Mouse (Mus musculus) forebrain, postnatal 0 days (tissue): ENCODE results near the gene Chrm4. TPM values are rescaled to one million over a fixed set of nuclear protein-coding genes. Genes with fewer than 3 reads are reported as not detected.

Experiments used
- ATAC-seq: fragments of 200-750 bp; cut with Nextera tagmentation; 2 replicates; pipeline ENCODE4 v1.8.0; 2017; ENCODE audit warnings: mild to moderate bottlenecking, moderate library complexity
- DNase-seq: peaks from one replicate; pipeline ENCODE4 v3.0.0-alpha.2; 2015
- H3K27ac ChIP-seq: fragments of 300-500 bp; sonication (generic); 2 replicates; pipeline ENCODE4 v1.5.1; 2014; ENCODE audit warnings: low read depth, mild to moderate bottlenecking, antibody characterized with exemption, low read length, moderate library complexity, mixed read lengths
- H3K27me3 ChIP-seq: fragments of 300-500 bp; sonication (generic); 2 replicates; pipeline ENCODE4 v1.6.1; 2014; ENCODE audit warnings: mild to moderate bottlenecking, low read length, mixed read lengths; ENCODE audit not compliant: insufficient read depth
- H3K36me3 ChIP-seq: fragments of 300-500 bp; sonication (generic); 2 replicates; pipeline ENCODE4 v1.6.1; 2014; ENCODE audit warnings: mild to moderate bottlenecking, moderate library complexity; ENCODE audit not compliant: insufficient read depth
- H3K4me1 ChIP-seq: fragments of 300-500 bp; sonication (generic); 2 replicates; pipeline ENCODE4 v1.6.1; 2014; ENCODE audit warnings: antibody characterized with exemption; ENCODE audit not compliant: insufficient read depth
- H3K4me2 ChIP-seq: fragments of 300-500 bp; sonication (generic); 2 replicates; pipeline ENCODE4 v1.6.1; 2014; ENCODE audit warnings: low read depth, mild to moderate bottlenecking, moderate library complexity
- H3K4me3 ChIP-seq: fragments of 300-500 bp; sonication (generic); 2 replicates; pipeline ENCODE4 v1.5.1; 2014; ENCODE audit warnings: low read depth, low read length, mixed read lengths
- H3K9ac ChIP-seq: fragments of 300-500 bp; sonication (generic); 2 replicates; pipeline ENCODE4 v1.6.1; 2014; ENCODE audit warnings: mild to moderate bottlenecking
- H3K9me3 ChIP-seq: fragments of 300-500 bp; sonication (generic); 2 replicates; pipeline ENCODE4 v1.6.1; 2016; ENCODE audit warnings: low read length
- CTCF ChIP-seq: sonication (generic); IDR thresholded peaks from 2 replicates; pipeline ENCODE4 v1.5.1; 2016; ENCODE audit warnings: antibody characterized with exemption, control low read depth, low read depth
- WGBS: fragments of 180-500 bp; shearing (Covaris S2); extraction: QIAGEN DNeasy Blood & Tissue Kit; methylation state at CpG from one replicate; pipeline ENCODE4 v1.1.7; 2014; 5-methylcytosine and 5-hydroxymethylcytosine counted together
- polyA plus RNA-seq: library from polyadenylated mRNA; unstranded; fragments of >200 nt; fragmentation: Nextera tagmentation; extraction: Ambion mirVana; gene quantifications from 2 replicates; pipeline ENCODE4 v1.2.1, GENCODE M21; 2015
- total RNA-seq: library from RNA; depleted of rRNA; stranded (reverse); fragments of >200 nt; gene quantifications from 2 replicates; pipeline ENCODE4 v1.2.3, GENCODE M21; 2014

The Chrm4 gene
- total and polyA plus RNA-seq, 2 experiments from 2014 or later: 1.1 to 4.0 TPM

- DNase-seq (no peak), ATAC-seq (no peak)
- Histone ChIP-seq H3K27me3 (peaks cover 19% of the 10 kb centered on the region), H3K36me3 (peaks cover 11% of the 10 kb centered on the region), H3K4me3 (peak overlapping the region; percentile 63), H3K27ac (no peak overlapping the region), H3K9ac (no peak overlapping the region; the same call in 1 of the 2 replicates), H3K4me1 (no peaks in the 10 kb centered on the region; the same call in none of the 2 replicates), H3K4me2 (peak overlapping the region; percentile 94), H3K9me3 (no peaks in the 10 kb centered on the region)
- WGBS: 4% methylated on average over 37 of the region's 37 CpGs
- TF ChIP-seq CTCF: no peak
These were observed 4.2 kb upstream of the Chrm4 start for GRCm38 (mm10) chr2:91922586-91923414.

GRCm38 (mm10) chr2:91923415-91924337 lies 3.4 kb upstream of the Chrm4 start:
- H3K4me1 ChIP-seq: no peaks in the 10 kb centered on the region; the same call in none of the 2 replicates
- H3K36me3 ChIP-seq: peaks cover 2% of the 10 kb centered on the region; the same call in 1 of the 2 replicates
- ATAC-seq (peak; percentile 38), DNase-seq (peak; percentile 83)
- H3K9me3 ChIP-seq: no peaks in the 10 kb centered on the region
- no peak overlapping the region for H3K27ac ChIP-seq
- H3K9ac ChIP-seq: no peak overlapping the region; the same call in 1 of the 2 replicates
- 4% methylated on average over 54 of the region's 54 CpGs for WGBS
- peaks cover 19% of the 10 kb centered on the region for H3K27me3 ChIP-seq
- H3K4me2 ChIP-seq: peak overlapping the region; percentile 94
- H3K4me3 ChIP-seq: peak overlapping the region; percentile 63
- peak; percentile 85 for TF ChIP-seq CTCF

- H3K27me3 ChIP-seq: peaks cover 19% of the 10 kb centered on the region
- H3K36me3 ChIP-seq: no peaks in the 10 kb centered on the region
- WGBS: 50% methylated on average over 1 of the region's 1 CpGs
- H3K27ac ChIP-seq: no peak overlapping the region
- no peaks in the 10 kb centered on the region for H3K9me3 ChIP-seq
- H3K4me1 ChIP-seq: no peaks in the 10 kb centered on the region; the same call in none of the 2 replicates
- no peak overlapping the region; the same call in 1 of the 2 replicates for H3K4me3 ChIP-seq
- H3K4me2 ChIP-seq: no peak overlapping the region
- no peak for DNase-seq
- TF ChIP-seq CTCF: no peak
- H3K9ac ChIP-seq: no peak overlapping the region
- no peak for ATAC-seq
These were observed 2.3 kb upstream of the Chrm4 start for GRCm38 (mm10) chr2:91924726-91925125.

- Histone ChIP-seq H3K9me3 (no peaks in the 10 kb centered on the region), H3K4me3 (no peak overlapping the region), H3K4me1 (peaks cover 2% of the 10 kb centered on the region), H3K36me3 (no peaks in the 10 kb centered on the region), H3K27ac (no peak overlapping the region), H3K27me3 (peaks cover 19% of the 10 kb centered on the region), H3K9ac (no peak overlapping the region), H3K4me2 (no peak overlapping the region)
- WGBS: 85% methylated on average over 15 of the region's 15 CpGs
- DNase-seq (no peak), ATAC-seq (no peak)
- TF ChIP-seq CTCF: no peak
These were observed 1.6 kb upstream of the Chrm4 start for GRCm38 (mm10) chr2:91925442-91925841.

GRCm38 (mm10) chr2:91927826-91928533 lies 931 bp downstream of the Chrm4 start:
- Histone ChIP-seq H3K36me3 (no peaks in the 10 kb centered on the region), H3K4me3 (no peak overlapping the region), H3K4me2 (no peak overlapping the region), H3K27ac (no peak overlapping the region), H3K4me1 (peaks cover 7% of the 10 kb centered on the region; the same call in 1 of the 2 replicates), H3K9ac (no peak overlapping the region), H3K9me3 (no peaks in the 10 kb centered on the region), H3K27me3 (peaks cover 11% of the 10 kb centered on the region)
- ATAC-seq (no peak), DNase-seq (no peak)
- TF ChIP-seq CTCF: peak; percentile 66
- 49% methylated on average over 34 of the region's 34 CpGs for WGBS
